Mouse (Mus musculus) lung, adult 2 months (tissue): Measurements from ENCODE around the gene Nme4.
"Not testable (repeated sequence)": the region's sequence is repeated elsewhere in the genome, so short reads cannot be mapped to it uniquely, and the experiment has no call there.

Experiments used
- CTCF ChIP-seq: fragments of 200-500 bp; IDR thresholded peaks from 2 replicates; pipeline ENCODE4 v1.5.1; 2011; ENCODE audit warnings: mild to moderate bottlenecking, low read length, control low read depth; ENCODE audit not compliant: insufficient read depth
- POLR2A ChIP-seq: fragments of 200-500 bp; IDR thresholded peaks from 2 replicates; pipeline ENCODE4 v1.6.1; 2011; ENCODE audit warnings: low read depth, mild to moderate bottlenecking, control low read depth, low read length, borderline replicate concordance; ENCODE audit errors: extremely low read depth

GRCm38 (mm10) chr17:26099316-26099715 lies 3.9 kb upstream of the Nme4 start:
- TF ChIP-seq POLR2A, CTCF: not testable (repeated sequence)
